Mouse (Mus musculus): Measurements from ENCODE around the gene Hspa12b.

- TF ChIP-seq CTCF (IDR thresholded peaks at IDR 0.05; ENCODE audit: borderline replicate concordance, control insufficient read depth, extremely low read depth, insufficient read depth, low read length, poor library complexity) (no peak), POLR2A (IDR thresholded peaks at IDR 0.05; ENCODE audit: control insufficient read depth, extremely low read depth, insufficient read depth, low read length, poor library complexity) (no peak)
Observed at GRCm38 (mm10) chr2:131132111-131132888, 5.2 kb downstream of the Hspa12b start.

Measured in thymus, adult 2 months (tissue).